Mouse (Mus musculus) layer of hippocampus, postnatal 25 days (tissue): ENCODE measurements around the gene Mapk13. TPM values are rescaled to one million over a fixed set of nuclear protein-coding genes. Genes with fewer than 3 reads are reported as not detected.
"Not testable (repeated sequence)": the region's sequence is repeated elsewhere in the genome, so short reads cannot be mapped to it uniquely, and the experiment has no call there.

Experiments
- DNase-seq, 2 experiments: peaks; one replicate each; pipeline ENCODE4 v3.0.0; 2022; ENCODE audit warnings: mixed read lengths in 2 of 2, low spot score in 1 of 2; ENCODE audit errors: extremely low spot score in 1 of 2
- total RNA-seq, 2 experiments: library from RNA; stranded (reverse); gene quantifications; 2 replicates each; pipeline ENCODE4 v1.2.3; 2021

The Mapk13 gene
- total RNA-seq, 2 experiments from 2014 or later = 0.45 to 1.3 TPM

DNA sequence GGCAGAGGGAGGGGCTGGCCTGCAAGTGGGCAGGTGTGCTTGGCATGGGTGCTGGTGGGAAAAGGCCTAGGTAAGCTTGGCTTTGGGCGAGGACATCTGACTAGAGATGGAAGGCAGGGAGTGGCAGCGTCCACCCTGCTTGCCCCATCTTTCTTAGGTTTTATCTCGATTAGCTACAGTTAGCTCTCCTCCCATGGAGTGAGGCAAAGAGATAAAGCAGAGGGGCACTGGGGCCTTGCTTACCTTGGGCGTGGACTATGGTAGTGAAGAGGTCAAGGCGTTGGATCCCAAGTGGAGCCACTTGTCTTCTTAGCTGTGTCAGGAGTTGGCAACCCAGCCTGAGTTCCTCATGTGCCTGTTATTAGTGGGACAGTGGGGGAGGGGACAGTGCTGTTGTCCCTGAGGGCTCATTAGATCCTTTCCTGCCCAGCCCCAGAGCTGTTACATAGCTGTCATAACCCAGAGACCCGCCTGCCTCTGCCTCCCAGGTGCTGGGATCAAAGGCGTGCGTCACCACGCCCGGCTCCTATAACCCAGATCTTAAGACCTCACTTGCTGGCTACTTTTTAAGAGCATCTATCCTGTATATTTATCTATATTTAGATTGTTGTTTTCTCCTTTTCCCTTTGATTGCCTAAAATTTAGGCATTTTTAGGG is 40.2 kb downstream of the Mapk13 start:
- no peak for DNase-seq

DNA sequence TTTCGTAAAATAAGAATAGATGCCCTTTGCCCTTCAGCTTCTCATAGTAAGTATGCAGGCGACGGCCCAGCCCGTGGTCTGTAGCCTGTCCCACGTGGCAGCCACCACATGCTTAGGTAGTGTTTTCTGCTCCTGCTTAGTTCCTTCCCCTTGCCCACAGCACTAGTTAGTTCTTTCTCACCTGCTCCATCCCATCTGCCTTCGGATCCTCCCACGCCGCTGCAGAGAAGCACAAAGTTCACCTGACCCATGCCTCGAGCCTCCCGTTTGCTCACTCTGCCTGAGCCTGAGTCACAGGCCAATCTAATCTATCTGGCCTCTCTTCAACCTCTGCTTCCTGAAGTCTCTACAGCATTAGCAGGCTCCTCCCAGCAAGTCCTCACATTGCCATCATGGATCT is 43.2 kb downstream of the Mapk13 start:
- no peak for DNase-seq

DNA sequence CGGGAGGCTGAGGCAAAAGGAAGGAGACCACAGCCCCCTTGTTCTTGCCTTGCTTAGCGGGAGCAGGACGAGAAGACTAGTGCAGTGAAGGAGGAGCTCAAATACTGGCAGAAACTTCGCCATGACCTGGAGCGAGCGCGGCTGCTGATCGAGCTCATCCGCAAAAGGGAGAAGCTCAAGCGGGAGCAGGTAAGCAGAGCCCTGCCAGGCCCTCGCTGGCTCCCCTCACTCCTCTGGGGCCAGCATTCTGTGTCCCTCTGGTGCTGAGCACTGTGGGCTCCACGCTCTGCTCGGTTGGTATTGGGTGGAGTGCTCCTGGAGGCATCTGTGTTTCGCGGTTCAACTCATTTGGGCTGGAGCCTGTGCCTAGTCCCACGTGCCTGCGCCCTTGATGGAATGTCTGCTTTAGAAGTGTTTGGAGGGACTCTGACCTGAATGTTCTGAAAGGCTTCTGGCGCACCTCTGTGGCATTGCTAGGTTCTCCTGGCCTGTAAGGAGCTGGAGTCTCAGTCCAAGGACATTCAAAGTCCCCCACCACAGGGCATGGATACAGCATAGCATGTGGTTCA is 45.5 kb downstream of the Mapk13 start:
- DNase-seq = no peak

DNA sequence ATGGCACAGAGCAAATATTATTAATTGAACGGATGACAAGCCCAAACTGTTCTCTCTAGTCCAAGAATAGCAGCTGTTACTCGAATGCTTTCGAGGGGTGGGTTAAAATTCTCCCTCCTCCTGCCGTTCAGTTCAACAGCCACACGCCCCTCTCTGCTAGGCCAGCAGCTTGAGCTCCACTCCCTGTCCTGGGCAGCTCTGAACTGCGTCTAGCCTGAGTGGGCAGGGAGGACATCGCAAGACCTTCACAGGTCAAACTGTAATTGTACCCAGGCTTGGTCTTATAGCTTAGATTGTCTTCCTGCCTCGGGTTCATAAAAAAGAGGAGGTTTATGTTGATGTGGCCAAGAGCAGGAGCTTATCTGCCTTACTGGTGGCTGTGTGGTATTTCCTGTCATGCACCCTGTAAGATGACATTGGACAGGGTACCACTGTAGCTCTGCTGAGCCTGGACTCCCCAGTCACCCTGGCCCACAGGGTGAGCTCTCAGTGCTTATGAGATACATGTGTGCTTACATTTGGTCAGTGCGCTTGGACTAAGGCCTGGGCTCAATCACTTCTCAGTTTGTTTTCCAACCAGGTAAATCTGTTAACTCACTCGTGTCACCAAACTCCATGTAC is 46.4 kb downstream of the Mapk13 start:
- DNase-seq = no peak

DNA sequence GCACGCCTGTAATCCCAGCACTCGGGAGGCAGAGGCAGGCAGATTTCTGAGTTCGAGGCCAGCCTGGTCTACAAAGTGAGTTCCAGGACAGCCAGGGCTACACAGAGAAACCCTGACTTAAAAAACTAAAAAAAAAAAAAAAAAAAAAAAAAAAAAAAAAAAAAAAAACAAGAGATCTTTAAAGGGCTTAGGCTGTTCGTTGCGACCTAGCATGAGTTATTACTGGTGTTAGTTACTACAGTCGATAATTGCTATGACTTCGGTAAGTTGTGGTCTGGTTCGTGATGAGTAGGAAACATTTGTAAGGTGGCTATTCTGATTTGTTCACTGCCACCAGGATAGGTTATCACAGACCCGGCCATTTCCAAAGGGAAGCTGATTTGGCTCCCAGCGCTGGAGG is 47.2 kb downstream of the Mapk13 start:
- DNase-seq = not testable (repeated sequence)

DNA sequence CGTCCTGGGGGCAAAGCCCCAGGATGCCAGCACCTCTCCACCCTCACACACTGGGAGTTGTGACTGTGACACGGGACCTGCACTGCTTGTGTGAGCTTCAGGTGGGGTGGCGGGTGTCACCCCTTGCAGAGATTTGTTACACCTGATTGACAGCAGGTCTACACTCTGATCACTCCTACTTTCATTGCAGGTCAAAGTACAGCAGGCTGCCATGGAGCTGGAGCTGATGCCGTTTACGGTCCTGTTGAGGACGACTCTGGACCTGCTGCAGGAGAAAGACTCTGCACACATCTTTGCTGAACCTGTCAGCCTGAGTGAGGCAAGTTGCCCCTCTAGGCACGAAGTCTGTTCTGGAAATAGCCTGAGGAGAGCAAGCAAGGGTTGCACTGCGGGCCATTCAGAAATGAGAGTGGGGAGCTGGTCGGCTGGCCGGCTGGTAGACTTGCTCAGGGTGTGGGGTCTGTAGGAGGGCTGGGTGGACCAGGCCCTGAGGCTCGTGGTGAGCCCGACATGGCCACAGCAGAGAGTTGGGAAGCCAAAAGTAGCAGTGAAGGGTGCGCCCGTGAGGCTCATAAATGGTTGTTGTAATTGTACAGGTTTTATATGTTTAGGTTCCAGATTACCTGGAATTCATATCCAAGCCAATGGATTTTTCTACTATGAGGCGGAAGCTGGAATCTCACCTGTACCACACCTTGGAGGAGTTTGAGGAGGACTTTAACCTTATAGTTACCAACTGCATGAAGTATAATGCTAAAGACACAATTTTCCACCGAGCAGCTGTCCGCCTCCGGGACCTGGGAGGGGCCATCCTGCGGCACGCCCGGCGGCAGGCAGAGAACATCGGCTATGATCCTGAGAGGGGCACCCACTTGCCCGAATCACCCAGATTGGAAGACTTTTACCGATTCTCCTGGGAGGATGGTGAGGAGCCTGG is 48.0 kb downstream of the Mapk13 start:
- DNase-seq = no peak

DNA sequence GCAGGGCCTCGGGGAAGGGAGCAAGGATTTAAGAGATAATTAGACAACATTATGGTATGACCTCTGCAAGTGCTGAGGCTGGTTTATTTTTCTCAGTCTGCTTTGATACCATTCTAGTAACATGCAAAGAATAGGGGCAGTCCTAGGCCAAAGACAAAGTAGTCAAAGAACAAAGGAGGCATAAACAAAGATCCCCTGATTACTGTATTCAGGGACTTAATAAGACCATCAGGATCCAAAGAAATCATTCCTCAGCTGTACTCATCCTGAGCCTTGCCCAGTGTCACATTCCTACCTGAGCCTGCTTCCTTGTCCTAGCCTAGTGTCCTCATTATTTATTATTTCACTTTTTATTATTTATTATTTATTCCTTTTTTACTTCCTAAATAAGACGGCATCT is 51.1 kb downstream of the Mapk13 start:
- no peak for DNase-seq

DNA sequence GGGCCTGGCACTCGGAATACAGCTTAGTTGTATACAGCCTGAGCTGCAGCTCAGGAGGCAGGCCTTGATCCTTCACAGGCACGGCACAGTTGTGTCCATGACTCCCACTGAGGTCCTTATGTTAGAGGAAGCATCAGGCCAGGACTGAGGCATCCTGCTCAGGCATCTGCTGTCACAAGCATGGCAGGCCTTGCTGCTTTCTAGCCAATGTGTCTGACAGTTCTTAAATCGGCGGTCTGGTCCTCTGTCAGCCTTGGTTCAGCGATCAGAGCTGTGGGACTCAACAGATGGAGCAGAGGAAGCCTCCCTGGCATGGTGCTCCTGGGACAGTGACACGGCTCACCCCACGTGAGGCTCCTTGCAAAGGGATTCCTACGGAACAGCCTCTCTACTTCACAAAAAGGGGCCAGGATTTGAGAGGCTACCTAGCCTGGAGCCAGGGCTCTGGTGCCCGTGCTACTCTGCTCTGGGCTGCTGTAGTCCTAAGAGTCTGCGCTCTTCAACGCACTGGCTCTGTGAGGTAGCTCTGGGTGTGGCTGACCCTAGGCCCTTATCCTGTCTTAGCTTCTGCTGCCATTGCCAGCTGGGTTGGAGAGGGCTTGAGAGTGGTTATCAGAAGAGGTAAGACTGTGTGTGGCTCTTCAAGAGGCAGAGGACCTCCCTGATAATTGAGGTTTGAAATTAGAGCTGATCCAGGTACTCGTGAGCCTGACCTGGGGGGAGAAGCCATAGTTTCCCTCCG is 54.1 kb downstream of the Mapk13 start:
- DNase-seq = no peak

DNA sequence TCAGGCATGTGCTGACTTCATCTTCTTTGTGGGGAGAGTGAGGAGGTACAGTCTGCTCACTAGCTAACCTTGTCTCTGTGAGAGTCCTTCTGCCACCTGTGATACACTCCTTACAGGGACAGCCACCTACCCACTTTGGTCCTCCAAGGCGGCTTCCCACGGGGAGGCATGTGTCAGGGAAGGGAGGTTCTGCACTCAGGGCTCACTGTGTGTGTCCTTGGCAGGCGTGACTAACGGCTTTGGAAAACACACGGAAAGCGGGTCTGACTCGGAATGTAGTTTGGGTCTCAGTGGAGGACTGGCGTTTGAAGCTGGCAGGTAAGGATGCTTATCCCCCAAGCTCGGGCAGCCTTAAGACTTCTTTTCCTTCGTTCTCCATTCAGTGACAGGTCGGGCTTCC is 54.7 kb downstream of the Mapk13 start:
- no peak for DNase-seq

DNA sequence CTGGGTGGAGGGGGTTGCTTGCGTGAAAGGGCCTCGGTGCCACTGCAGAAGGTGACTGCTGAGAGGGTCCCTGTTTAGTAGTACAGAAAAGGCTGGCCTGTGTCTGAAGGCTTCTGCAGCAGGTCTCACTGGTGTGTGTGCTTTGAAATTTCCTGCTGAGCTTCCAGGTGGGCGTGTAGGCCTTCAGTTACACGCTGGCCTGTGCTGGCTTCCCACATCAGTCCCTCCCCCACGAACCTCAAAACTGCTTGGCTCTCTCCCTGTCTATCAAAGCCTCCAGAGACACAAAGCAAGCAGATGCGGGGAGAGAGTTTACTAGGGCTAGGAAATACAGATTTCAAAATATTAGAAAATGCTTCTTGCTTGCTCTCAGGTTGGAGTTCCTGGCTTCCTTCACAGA is 55.8 kb downstream of the Mapk13 start:
- no peak for DNase-seq

DNA sequence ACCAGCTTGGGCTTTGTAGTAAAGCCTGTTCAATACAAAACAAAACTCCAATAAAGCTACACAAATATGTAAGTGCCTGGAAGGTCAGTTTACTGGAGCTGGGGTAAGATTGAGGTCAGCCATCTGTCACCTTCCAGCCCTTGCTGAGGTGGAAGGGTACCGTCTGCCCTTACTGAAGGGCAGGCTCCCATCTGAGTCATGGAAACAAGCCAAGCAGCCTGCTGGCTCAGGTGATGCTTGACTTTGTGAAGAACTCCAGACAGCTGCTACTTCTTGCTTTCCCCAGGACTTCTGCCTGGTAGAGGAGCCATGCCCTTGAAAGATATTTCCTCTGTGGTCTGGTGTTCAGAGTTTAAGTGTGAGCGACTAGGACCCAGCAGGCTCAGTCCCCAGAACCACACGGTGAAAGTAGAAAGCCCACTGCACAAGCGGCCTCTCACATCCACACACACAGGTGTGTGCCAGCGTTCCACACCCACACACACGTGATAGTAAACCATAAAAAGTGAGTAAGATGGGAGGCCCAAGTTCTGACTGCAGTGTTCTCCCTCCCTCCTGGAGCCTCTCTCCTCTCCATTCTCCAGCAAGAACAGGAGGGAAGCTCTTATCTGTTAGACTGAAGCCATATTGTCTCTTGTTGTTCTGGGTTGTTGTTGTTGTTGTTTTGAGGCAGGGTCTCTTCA is 56.4 kb downstream of the Mapk13 start:
- DNase-seq = no peak

DNA sequence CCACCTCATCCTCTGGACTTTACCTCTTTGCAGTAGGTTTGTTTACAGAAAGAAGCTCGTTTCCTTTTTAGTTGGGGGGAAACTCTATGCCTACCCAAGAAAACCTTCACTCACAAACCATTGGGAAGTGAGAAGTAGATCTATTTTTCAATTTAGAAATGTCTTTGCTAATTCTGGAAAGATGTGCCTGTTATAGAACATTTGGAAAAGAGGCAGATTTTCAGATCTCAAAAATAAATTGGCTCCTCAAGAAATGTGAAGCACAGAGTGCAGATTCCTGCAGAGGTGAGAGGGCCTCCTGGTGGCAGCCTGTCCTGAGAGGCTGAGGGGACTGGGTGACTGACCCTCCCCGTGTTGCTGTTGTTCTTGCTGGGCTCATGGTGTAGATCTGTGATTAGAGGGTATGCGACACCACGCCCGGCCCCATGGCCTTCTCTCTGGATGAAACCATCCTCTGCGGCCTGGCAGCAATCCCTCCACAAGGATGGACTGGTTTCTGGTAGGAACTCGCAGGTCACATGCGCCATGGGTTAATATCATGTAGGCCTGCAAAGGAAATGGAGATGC is 58.7 kb downstream of the Mapk13 start:
- DNase-seq = no peak

DNA sequence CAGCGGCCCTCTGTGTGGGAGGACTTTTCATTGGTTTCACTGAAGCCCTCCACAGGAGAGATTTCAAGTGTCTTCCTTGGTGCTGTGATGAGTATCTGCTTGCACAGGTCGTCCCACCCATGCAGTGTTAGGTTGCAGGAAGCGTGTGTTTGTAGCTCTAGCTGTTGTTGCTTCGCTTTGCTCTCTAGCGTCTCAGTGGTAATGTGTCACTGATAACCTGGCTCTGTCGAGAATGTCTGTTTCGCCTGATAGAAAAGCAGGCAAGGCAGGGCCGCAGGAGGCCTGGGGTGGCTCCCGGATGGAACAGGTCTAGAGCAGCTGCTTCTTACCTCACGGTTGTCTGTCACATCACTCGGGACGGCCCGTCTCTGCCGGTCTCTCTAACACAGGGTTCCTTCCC is 60.0 kb downstream of the Mapk13 start:
- no peak for DNase-seq

Other genes starting within 250 kb of the Mapk13 start
- not detected for gene Armc12, start 238.5 kb upstream of the Mapk13 start, total RNA-seq
- gene Clpsl2, start 219.9 kb upstream of the Mapk13 start, total RNA-seq = not detected
- not detected for gene Clps, start 208.5 kb upstream of the Mapk13 start, total RNA-seq
- 1 to 10 TPM; 3.6 to 4.0 TPM for gene Lhfpl5, start 193.7 kb upstream of the Mapk13 start, total RNA-seq
- gene Srpk1, start 146.6 kb upstream of the Mapk13 start, total RNA-seq = 10 to 100 TPM; 74.0 to 88.7 TPM
- 10 to 100 TPM in 1 of 2 experiments, 1 to 10 TPM in 1; 6.0 to 10.8 TPM for gene Slc26a8, start 79.1 kb upstream of the Mapk13 start, total RNA-seq
- gene Mapk14, start 78.0 kb upstream of the Mapk13 start, total RNA-seq = 10 to 100 TPM; 69.7 to 82.2 TPM
- gene AC170998.1, start 43.2 kb upstream of the Mapk13 start, total RNA-seq = 1 to 10 TPM; 1.6 to 1.7 TPM
- gene Brpf3, start 31.8 kb downstream of the Mapk13 start, total RNA-seq = 10 to 100 TPM; 36.2 to 50.0 TPM
- gene Pnpla1, start 89.1 kb downstream of the Mapk13 start, total RNA-seq = under 1 TPM; 0.42 to 0.66 TPM
- 1 to 10 TPM; 3.1 to 3.9 TPM for gene 4930539E08Rik, start 146.0 kb downstream of the Mapk13 start, total RNA-seq
- not detected for gene Pxt1, start 174.5 kb downstream of the Mapk13 start, total RNA-seq
- 10 to 100 TPM; 67.1 to 75.4 TPM for gene Kctd20, start 182.7 kb downstream of the Mapk13 start, total RNA-seq
- 10 to 100 TPM; 36.7 to 59.1 TPM for gene Stk38, start 238.7 kb downstream of the Mapk13 start, total RNA-seq